Mouse (Mus musculus) liver, adult 2 months (tissue): ENCODE results near the gene Krt83.
"Not testable (repeated sequence)": the region's sequence is repeated elsewhere in the genome, so short reads cannot be mapped to it uniquely, and the experiment has no call there.

ENCODE experiments used
- CTCF ChIP-seq: fragments of 200-500 bp; IDR thresholded peaks from 2 replicates; pipeline ENCODE4 v1.5.1; 2011; ENCODE audit warnings: low read depth, low read length, control low read depth
- POLR2A ChIP-seq: fragments of 200-500 bp; IDR thresholded peaks from 2 replicates; pipeline ENCODE4 v1.6.1; 2011; ENCODE audit warnings: low read length, control low read depth; ENCODE audit not compliant: insufficient read depth; ENCODE audit errors: extremely low read depth

GRCm38 (mm10) chr15:101517161-101517560 lies 25.8 kb upstream of the Krt83 start, which contains the start of gene Gm49425:
- TF ChIP-seq CTCF, POLR2A: not testable (repeated sequence)
